Mouse (Mus musculus) MEL-GATA-1-ER (cell line): ENCODE data around the gene Arhgap1.
"Not testable (repeated sequence)": the region's sequence is repeated elsewhere in the genome, so short reads cannot be mapped to it uniquely, and the experiment has no call there.

Source experiments
- DNase-seq: peaks from one replicate; pipeline ENCODE4 v3.0.0-alpha.2; 2012; ENCODE audit warnings: low read depth; ENCODE audit errors: extremely low read depth

The Arhgap1 gene

GRCm38 (mm10) chr2:91649553-91650359 is at the start of gene Arhgap1, which contains the start of gene Zfp408:
Gene Arhgap1, plus strand, starts transcription at chr2:91649860.
Gene Zfp408, minus strand, starts transcription at chr2:91649791.
- peak; percentile 98 for DNase-seq

- no peak for DNase-seq
Measured at GRCm38 (mm10) chr2:91600475-91600874, 49.2 kb upstream of the Arhgap1 start.

GRCm38 (mm10) chr2:91602389-91602788 is 47.3 kb upstream of the Arhgap1 start:
- DNase-seq: peak; percentile 8

GRCm38 (mm10) chr2:91609370-91609769 is 40.3 kb upstream of the Arhgap1 start:
- peak; percentile 10 for DNase-seq

DNA sequence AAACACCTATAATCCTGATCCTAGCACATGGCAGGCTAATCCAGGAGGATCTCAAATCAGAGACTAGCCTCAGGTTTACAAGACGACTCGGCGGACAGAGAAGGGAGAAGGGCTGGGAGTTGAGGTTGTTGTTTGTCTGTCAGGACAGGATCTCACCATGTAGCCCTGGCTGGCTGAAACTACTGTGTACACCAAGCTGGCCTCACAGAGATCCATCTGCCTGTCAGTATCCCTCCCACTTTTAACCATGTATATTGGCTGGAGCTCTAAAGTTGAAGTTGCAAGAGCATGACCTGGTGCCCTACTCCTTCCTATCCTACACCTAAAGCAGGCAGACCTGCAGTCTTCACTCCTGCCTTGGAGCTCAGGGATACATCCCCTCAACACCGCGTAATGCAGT is 27.3 kb upstream of the Arhgap1 start:
- no peak for DNase-seq

DNA sequence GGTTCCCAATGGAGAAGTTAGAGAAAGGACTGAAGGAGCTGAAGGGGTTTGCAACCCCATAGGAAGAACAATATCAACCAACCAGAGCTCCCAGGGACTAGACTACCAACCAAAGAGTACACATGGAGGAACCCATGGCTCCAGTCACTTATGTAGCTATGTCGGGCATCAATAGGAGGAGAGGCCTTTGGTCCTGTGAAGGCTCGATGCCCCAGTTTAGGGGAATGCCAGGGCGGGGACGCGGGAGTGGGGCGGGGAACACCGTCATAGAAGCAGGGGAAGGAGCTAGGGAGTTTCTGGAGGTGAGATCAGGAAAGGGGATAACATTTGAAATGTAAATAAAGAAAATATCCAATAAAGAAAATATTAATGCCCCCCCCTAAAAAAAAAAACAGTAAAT is 26.3 kb upstream of the Arhgap1 start:
- not testable (repeated sequence) for DNase-seq

DNA sequence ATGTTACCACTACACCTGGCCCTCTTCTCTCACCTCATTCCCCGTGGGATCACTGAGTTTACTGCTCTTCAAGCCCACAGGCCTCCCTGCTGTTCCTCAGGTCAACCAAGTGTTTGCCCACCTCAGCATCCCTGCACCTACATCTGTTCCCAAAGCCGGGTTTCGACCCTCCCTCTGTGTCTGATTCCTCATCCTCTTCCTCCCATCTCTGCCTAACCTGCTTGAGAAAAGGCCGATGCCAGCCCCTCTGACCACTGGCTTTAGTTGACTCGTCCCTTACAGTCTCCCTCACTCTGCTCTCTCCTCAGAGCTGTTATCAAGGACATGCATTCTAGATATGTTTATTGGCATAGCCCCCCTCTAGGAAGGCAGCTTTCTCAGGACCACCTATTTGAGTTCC is 22.2 kb upstream of the Arhgap1 start:
- DNase-seq: no peak

DNA sequence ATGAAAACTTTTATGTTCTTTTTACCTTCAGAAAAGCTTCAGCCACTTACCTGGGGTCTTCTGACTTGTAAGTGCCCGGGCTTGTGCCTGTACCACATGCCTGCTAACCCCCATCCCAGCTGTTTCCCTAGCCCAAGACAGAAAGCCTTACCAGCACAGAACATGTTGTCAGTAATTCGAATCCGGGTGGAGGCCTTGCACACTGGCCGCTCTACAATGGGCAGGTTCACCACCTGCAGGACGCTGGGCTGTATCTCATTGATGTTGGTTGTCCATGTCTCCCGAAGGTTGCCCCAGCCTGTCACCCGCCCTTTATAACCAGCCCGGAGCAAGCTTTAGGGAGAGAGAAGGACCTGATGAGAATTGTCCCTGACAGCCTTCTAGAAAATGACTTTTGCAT is 21.5 kb upstream of the Arhgap1 start:
- no peak for DNase-seq

- DNase-seq: no peak
Measured at GRCm38 (mm10) chr2:91629682-91630081, 20.0 kb upstream of the Arhgap1 start.

- DNase-seq: no peak
Measured at GRCm38 (mm10) chr2:91630384-91630783, 19.3 kb upstream of the Arhgap1 start.

DNA sequence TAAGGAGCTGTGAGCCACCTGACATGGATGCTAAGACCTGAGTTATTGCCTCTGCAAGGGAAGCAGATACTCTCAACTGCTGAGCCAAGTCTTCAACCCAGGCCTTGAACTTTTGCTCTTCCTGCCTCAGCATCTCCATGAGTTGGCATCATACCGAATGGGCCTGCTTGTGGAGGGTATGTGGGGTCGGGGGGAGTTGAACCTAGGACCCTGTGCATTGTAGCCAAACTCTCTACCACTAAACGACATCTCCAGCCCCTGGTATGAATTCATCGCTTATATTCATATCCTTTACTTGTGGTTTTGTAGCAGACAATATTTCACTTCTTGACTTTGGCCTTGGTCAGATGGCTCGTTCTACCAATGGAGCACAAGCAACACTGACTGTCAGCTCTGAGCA is 17.8 kb upstream of the Arhgap1 start:
- DNase-seq: no peak

DNA sequence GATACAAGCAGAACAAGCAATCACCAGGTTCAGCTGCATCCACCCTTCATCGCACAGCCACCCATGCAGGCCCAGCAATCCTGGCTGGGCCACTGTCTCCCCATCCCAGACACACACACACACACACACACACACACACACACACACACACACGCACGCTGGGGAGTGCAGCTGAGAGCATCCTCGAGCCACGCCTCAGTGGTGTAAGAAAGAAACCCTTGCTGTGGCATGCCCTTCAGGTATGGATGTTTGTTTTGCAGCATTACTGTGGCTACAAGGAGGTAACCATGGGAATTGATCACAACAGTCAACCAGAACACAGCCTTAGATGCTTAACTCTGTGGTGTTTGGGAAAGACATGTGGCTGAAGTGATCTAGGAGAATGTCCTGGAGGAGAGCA is 17.3 kb upstream of the Arhgap1 start:
- no peak for DNase-seq

- DNase-seq: no peak
Measured at GRCm38 (mm10) chr2:91633334-91633977, 16.2 kb upstream of the Arhgap1 start.

GRCm38 (mm10) chr2:91634841-91635240 is 14.8 kb upstream of the Arhgap1 start:
- DNase-seq: peak; percentile 66

GRCm38 (mm10) chr2:91635486-91635885 is 14.2 kb upstream of the Arhgap1 start:
- no peak for DNase-seq

DNA sequence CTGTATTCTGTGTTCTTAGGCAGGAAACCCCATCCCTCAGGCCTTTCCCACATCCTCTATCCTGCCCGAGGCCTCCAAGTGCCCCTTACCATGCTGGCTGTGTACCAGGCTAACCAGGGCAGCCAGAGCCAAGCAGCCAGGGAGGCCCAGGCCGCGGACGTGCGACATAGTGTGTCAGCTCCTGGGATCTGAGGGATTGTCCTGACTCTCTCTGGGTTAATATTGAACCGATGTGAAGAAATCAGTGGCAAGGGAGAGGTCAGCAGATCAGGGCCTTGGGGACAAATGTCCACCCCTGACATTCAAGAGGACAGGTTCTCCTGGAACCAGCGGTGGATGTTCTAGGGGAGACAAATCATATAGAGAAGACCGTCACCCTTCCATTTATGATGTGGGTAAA is 13.4 kb upstream of the Arhgap1 start, which contains the start of gene F2:
F2 (minus strand) TSS at position 186 of the 400 bp plus-strand sequence.
- no peak for DNase-seq

DNA sequence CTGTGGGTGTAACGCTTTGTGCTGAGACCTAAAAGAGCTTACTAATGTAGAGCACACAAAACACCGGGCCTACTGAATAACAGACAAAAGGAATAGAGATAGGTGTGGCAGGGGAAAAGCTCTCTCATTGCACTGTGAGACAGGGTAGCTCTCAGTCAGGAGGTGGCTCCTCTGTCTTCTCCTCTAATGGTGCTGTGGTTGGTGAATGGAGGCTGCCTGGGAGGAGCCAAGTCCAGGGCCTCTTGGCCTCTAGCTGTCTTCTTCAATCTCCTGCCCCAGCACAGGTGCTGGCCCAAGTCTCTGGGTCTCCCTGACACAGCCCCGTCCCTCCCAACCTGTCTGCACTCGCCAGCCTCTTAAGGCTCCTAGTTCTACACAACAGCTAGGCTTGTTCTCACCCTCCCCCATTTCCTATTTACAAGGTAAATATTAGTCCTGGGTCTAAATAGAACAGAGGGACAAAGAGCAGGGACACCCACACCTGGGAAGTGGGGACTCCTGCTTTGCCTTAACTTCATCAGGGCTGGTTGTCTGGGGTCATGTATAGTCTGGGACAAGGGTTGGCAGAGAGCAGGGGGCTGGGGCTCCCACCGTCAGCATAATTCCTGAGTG is 12.8 kb upstream of the Arhgap1 start:
- DNase-seq: no peak

GRCm38 (mm10) chr2:91638931-91639330 is 10.7 kb upstream of the Arhgap1 start:
- DNase-seq: no peak

GRCm38 (mm10) chr2:91642825-91643415 is 6.7 kb upstream of the Arhgap1 start:
- DNase-seq: no peak

DNA sequence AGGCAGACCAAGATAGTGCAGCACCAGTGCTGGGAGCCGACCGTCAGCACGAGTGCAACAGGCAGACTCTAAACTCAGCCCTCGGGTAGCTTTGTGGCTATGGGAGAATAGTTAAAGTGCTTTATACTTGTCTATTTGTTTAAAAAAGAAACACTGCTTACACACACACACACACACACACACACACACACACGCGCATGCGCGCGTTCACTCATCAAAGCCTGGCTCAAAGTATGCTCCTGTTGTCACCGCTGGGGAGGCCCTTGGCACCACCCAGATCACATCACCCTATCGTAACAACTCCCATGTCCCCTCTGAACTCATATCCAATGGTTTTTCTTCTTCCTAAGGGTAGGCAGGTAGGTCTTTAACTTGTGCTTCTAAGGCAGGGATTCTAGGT is 5.6 kb upstream of the Arhgap1 start:
- DNase-seq: no peak

DNA sequence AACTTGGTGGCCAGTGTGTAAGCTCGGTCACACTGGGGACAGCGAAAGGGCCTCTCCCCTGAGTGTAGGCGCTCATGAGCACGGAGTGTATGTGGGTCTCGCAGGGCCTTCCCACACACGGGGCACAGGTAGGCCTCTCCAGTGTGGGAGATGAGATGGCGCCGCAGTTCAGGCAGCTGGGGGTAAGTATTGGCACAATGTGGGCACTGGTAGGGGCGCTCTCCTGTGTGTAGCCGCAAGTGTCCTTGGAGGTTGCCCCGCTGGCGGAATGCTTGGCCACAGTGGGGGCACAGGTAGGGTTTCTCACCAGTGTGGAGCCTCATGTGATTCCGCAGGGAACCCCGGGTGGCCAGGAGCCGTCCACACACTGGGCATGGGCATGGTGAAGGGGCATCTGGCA is 4.3 kb upstream of the Arhgap1 start:
- no peak for DNase-seq

- no peak for DNase-seq
Measured at GRCm38 (mm10) chr2:91645811-91646210, 3.8 kb upstream of the Arhgap1 start.
